Mouse (Mus musculus): ENCODE measurements around the gene Gphn.

DNA sequence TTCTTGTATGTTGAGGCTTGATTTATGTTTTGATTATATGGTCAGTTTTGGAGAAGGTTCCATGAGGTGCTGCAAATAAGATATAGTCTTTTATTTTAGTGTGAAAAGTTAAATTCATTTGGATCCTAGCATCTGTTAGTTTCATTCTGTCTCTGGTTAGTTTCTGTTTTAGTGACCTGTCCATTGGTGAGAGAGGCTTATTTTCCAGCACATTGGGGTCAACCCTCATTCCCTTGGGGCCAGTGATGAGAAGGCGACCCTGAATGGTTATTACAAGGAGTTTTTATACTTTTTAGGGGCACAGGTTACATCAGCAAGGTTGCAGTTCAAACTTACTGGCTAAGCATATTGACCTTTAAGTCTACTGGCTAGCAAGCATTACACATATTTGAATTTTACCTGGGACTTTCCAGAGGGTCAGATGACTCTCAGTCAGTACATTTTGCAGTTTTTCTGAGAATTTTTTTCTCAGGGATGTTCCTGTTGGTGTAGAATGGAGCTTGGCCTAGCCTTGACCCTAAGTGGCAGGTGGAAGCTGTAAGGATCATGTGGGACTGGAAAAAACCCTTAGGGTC lies 72.7 kb downstream of the Gphn start:
- TF ChIP-seq CTCF (IDR thresholded peaks at IDR 0.05 in 2 of 3, conservative IDR thresholded peaks at IDR 0.05 in 1 of 3; ENCODE audit: control insufficient read depth in 1 of 3, insufficient read depth in 1 of 3, low read depth in 2 of 3, low read length in 3 of 3, poor library complexity in 1 of 3, severe bottlenecking in 1 of 3) (no peak), POLR2A (IDR thresholded peaks at IDR 0.05; ENCODE audit: control insufficient read depth in 1 of 2, insufficient read depth in 1 of 2, low read depth in 1 of 2, low read length in 2 of 2, poor library complexity in 1 of 2) (no peak)

All from MEL (cell line).